Mouse (Mus musculus) heart, postnatal 0 days (tissue): Measurements from ENCODE around the gene Trappc10.

ENCODE experiments used
- CTCF ChIP-seq: IDR thresholded peaks from 2 replicates; pipeline ENCODE4 v1.5.1; 2016; ENCODE audit warnings: antibody characterized with exemption, control low read depth, low read depth
- EP300 ChIP-seq: IDR thresholded peaks from 2 replicates; pipeline ENCODE4 v1.6.1; 2016; ENCODE audit warnings: antibody characterized with exemption, low read depth

DNA sequence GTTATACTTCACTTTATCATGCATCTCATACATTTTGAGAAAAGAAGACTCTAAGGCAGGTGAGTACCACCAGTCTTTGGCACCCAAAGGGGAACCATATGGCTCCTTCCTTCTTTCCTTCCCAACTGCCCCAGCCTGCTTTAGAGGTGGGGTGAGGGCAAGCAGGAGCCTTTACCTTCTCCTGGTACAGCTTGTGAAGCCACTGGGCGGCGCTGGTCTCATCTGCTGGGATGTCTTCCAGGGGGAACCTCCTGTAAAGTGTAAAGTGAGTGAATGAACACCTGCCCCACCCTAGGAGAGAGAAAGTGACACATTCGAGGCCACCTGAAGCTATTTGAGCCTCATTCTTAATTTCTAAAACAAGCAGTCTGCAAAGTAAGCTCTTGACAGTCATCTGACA is 33.4 kb upstream of the Trappc10 start:
- TF ChIP-seq CTCF: no peak
- TF ChIP-seq EP300: no peak
